Mouse (Mus musculus): ENCODE results near the gene Glud1. TPM values are rescaled to one million over a fixed set of nuclear protein-coding genes. Genes with fewer than 3 reads are reported as not detected.

Gene Glud1
- polyA plus RNA-seq, 1 experiment, result 136 TPM

GRCm38 (mm10) chr14:34352523-34352922 lies 42.0 kb downstream of the Glud1 start:
- TF ChIP-seq MYOD1 (IDR thresholded peaks at IDR 0.05; ENCODE audit: control insufficient read depth, insufficient read length, low read depth) (no peak), MYOG (IDR thresholded peaks at IDR 0.05; ENCODE audit: control insufficient read depth, extremely low read depth, insufficient read length) (no peak), FOSL1 (IDR thresholded peaks at IDR 0.05; ENCODE audit: insufficient read depth, low read length, poor library complexity, severe bottlenecking) (no peak), MAX (IDR thresholded peaks at IDR 0.05) (no peak), USF1 (IDR thresholded peaks at IDR 0.05; ENCODE audit: low read depth) (no peak), CEBPB (IDR thresholded peaks at IDR 0.05; ENCODE audit: low read depth) (no peak), CTCF (IDR thresholded peaks at IDR 0.05; ENCODE audit: control insufficient read depth, insufficient read depth, insufficient read length) (no peak)
- Histone ChIP-seq H3K79me3 (ENCODE audit: low read depth) (no peaks in the 10 kb centered on the region), H3K36me3 (ENCODE audit: control insufficient read depth, insufficient read depth) (no peaks in the 10 kb centered on the region), H3K27me3 (ENCODE audit: control insufficient read depth, insufficient read depth, insufficient read length) (no peaks in the 10 kb centered on the region), H3K79me2 (ENCODE audit: control insufficient read depth, insufficient read depth) (no peaks in the 10 kb centered on the region), H3K4me3 (ENCODE audit: insufficient read depth, poor library complexity, severe bottlenecking) (no peak overlapping the region), H3ac (ENCODE audit: control insufficient read depth, insufficient read length, low read depth) (no peak overlapping the region)

- Histone ChIP-seq H3K4me3 (ENCODE audit: insufficient read depth, poor library complexity, severe bottlenecking) (no peak overlapping the region), H3ac (ENCODE audit: control insufficient read depth, insufficient read length, low read depth) (no peak overlapping the region)
Measured at GRCm38 (mm10) chr14:34353326-34353725, 42.8 kb downstream of the Glud1 start.

GRCm38 (mm10) chr14:34354456-34354855 lies 43.9 kb downstream of the Glud1 start:
- Histone ChIP-seq H3K27me3 (ENCODE audit: control insufficient read depth, insufficient read depth, insufficient read length) (no peaks in the 10 kb centered on the region), H3K79me2 (ENCODE audit: control insufficient read depth, insufficient read depth) (no peaks in the 10 kb centered on the region), H3K79me3 (ENCODE audit: low read depth) (no peaks in the 10 kb centered on the region), H3K4me3 (ENCODE audit: insufficient read depth, poor library complexity, severe bottlenecking) (no peak overlapping the region), H3ac (ENCODE audit: control insufficient read depth, insufficient read length, low read depth) (no peak overlapping the region), H3K36me3 (ENCODE audit: control insufficient read depth, insufficient read depth) (no peaks in the 10 kb centered on the region)
- TF ChIP-seq MAX (IDR thresholded peaks at IDR 0.05) (no peak), USF1 (IDR thresholded peaks at IDR 0.05; ENCODE audit: low read depth) (no peak), FOSL1 (IDR thresholded peaks at IDR 0.05; ENCODE audit: insufficient read depth, low read length, poor library complexity, severe bottlenecking) (no peak), CEBPB (IDR thresholded peaks at IDR 0.05; ENCODE audit: low read depth) (no peak)

More at GRCm38 (mm10) chr14:34353326-34353725, 42.8 kb downstream of the Glud1 start:
- Histone ChIP-seq H3K79me2 (ENCODE audit: control insufficient read depth, insufficient read depth) (no peaks in the 10 kb centered on the region), H3K36me3 (ENCODE audit: control insufficient read depth, insufficient read depth) (no peaks in the 10 kb centered on the region), H3K79me3 (ENCODE audit: low read depth) (no peaks in the 10 kb centered on the region), H3K27me3 (ENCODE audit: control insufficient read depth, insufficient read depth, insufficient read length) (no peaks in the 10 kb centered on the region)
- TF ChIP-seq CEBPB (IDR thresholded peaks at IDR 0.05; ENCODE audit: low read depth), result no peak
- no peak for TF ChIP-seq FOSL1 (IDR thresholded peaks at IDR 0.05; ENCODE audit: insufficient read depth, low read length, poor library complexity, severe bottlenecking)
- TF ChIP-seq MYOD1 (IDR thresholded peaks at IDR 0.05; ENCODE audit: control insufficient read depth, insufficient read length, low read depth), result no peak
- TF ChIP-seq MYOG (IDR thresholded peaks at IDR 0.05; ENCODE audit: control insufficient read depth, extremely low read depth, insufficient read length), result no peak
- TF ChIP-seq CTCF (IDR thresholded peaks at IDR 0.05; ENCODE audit: control insufficient read depth, insufficient read depth, insufficient read length), result no peak
- TF ChIP-seq MAX (IDR thresholded peaks at IDR 0.05), result no peak
- TF ChIP-seq USF1 (IDR thresholded peaks at IDR 0.05; ENCODE audit: low read depth), result no peak

GRCm38 (mm10) chr14:34355301-34355700 lies 44.8 kb downstream of the Glud1 start, which contains the start of gene Fam25c:
Gene Fam25c (minus strand): TSS chr14:34355433.
- Histone ChIP-seq H3K4me3 (ENCODE audit: insufficient read depth, poor library complexity, severe bottlenecking) (no peak within 1 kb of the TSS), H3K79me2 (ENCODE audit: control insufficient read depth, insufficient read depth) (no peaks in the 10 kb centered on the region), H3ac (ENCODE audit: control insufficient read depth, insufficient read length, low read depth) (no peak within 1 kb of the TSS), H3K27me3 (ENCODE audit: control insufficient read depth, insufficient read depth, insufficient read length) (no peaks in the 10 kb centered on the region), H3K36me3 (ENCODE audit: control insufficient read depth, insufficient read depth) (no peaks in the 10 kb centered on the region), H3K79me3 (ENCODE audit: low read depth) (no peaks in the 10 kb centered on the region)
- TF ChIP-seq USF1 (IDR thresholded peaks at IDR 0.05; ENCODE audit: low read depth) (no peak), CTCF (IDR thresholded peaks at IDR 0.05; ENCODE audit: control insufficient read depth, insufficient read depth, insufficient read length) (no peak), FOSL1 (IDR thresholded peaks at IDR 0.05; ENCODE audit: insufficient read depth, low read length, poor library complexity, severe bottlenecking) (no peak), MYOG (IDR thresholded peaks at IDR 0.05; ENCODE audit: control insufficient read depth, extremely low read depth, insufficient read length) (no peak), CEBPB (IDR thresholded peaks at IDR 0.05; ENCODE audit: low read depth) (no peak)

- H3K36me3 ChIP-seq (ENCODE audit: control insufficient read depth, insufficient read depth), result no peaks in the 10 kb centered on the region
- H3ac ChIP-seq (ENCODE audit: control insufficient read depth, insufficient read length, low read depth), result no peak overlapping the region
- TF ChIP-seq CEBPB (IDR thresholded peaks at IDR 0.05; ENCODE audit: low read depth) (no peak), USF1 (IDR thresholded peaks at IDR 0.05; ENCODE audit: low read depth) (no peak), MYOD1 (IDR thresholded peaks at IDR 0.05; ENCODE audit: control insufficient read depth, insufficient read length, low read depth) (no peak), CTCF (IDR thresholded peaks at IDR 0.05; ENCODE audit: control insufficient read depth, insufficient read depth, insufficient read length) (no peak), MAX (IDR thresholded peaks at IDR 0.05) (no peak), FOSL1 (IDR thresholded peaks at IDR 0.05; ENCODE audit: insufficient read depth, low read length, poor library complexity, severe bottlenecking) (no peak), MYOG (IDR thresholded peaks at IDR 0.05; ENCODE audit: control insufficient read depth, extremely low read depth, insufficient read length) (no peak)
- H3K4me3 ChIP-seq (ENCODE audit: insufficient read depth, poor library complexity, severe bottlenecking), result no peak overlapping the region
- no peaks in the 10 kb centered on the region for H3K27me3 ChIP-seq (ENCODE audit: control insufficient read depth, insufficient read depth, insufficient read length)
- H3K79me2 ChIP-seq (ENCODE audit: control insufficient read depth, insufficient read depth), result no peaks in the 10 kb centered on the region
- H3K79me3 ChIP-seq (ENCODE audit: low read depth), result no peaks in the 10 kb centered on the region
Measured at GRCm38 (mm10) chr14:34357671-34358455, 47.3 kb downstream of the Glud1 start.
